ENCODE assay signal across 7 mouse cellular contexts in the genomic region with DNA sequence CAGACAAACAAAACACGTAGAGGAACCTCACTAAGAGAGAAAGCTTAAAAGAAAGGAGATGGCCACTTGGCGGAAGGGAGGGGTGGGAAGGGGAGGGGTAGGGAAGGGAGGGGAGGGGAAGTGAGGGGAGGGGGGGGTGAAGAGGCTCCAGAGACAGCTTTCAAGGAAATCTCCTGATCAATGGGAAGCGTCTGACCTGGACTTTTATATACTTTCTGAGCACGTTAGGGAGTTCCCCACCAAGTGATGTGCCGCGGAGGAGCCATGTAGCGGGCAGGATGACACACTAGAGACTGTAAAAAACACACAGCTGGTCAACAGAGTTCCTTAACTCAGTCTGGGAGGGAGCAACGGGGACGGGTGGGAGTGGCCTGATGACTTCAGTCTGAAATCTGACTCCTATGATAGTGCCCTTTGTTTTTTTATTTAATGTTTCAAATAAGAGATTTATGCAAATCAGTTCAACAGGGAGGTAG. TPM values are rescaled to one million over a fixed set of nuclear protein-coding genes. Genes with fewer than 3 reads are reported as not detected.
DNase-seq lines count a peak whose midpoint lies in the region; ATAC-seq and TF ChIP-seq lines count a peak whose summit lies in the region.

No protein-coding gene starts in this region.

- H3K9me3 ChIP-seq in embryonic facial prominence, embryonic 11.5 days (replicated peaks; ENCODE audit: control insufficient read depth, low read length), result no peaks in the 10 kb centered on the region
- H3K9me3 ChIP-seq in heart, postnatal 0 days (replicated peaks; ENCODE audit: control insufficient read depth, low read length), result no peaks in the 10 kb centered on the region
- H3K9me3 ChIP-seq in limb, embryonic 13.5 days, result no peaks in the 10 kb centered on the region
- no peaks in the 10 kb centered on the region for H3K9me3 ChIP-seq in midbrain, embryonic 15.5 days

- no peak overlapping the region for H3K27ac ChIP-seq in embryonic facial prominence, embryonic 11.5 days (replicated peaks; ENCODE audit: low read depth, low read length)
- H3K27ac ChIP-seq in heart, postnatal 0 days (ENCODE audit: low read depth), result peak overlapping the region; percentile 36
- no peak overlapping the region for H3K27ac ChIP-seq in limb, embryonic 13.5 days
- no peak overlapping the region for H3K27ac ChIP-seq in midbrain, embryonic 15.5 days

- TF ChIP-seq CTCF in heart, postnatal 0 days (IDR thresholded peaks at IDR 0.05; ENCODE audit: low read depth), result no peak

- H3K27me3 ChIP-seq in embryonic facial prominence, embryonic 11.5 days (ENCODE audit: control insufficient read depth, insufficient read depth, low read length), result no peaks in the 10 kb centered on the region
- no peaks in the 10 kb centered on the region for H3K27me3 ChIP-seq in heart, postnatal 0 days (ENCODE audit: control insufficient read depth, insufficient read depth, low read length)
- no peaks in the 10 kb centered on the region for H3K27me3 ChIP-seq in limb, embryonic 13.5 days
- H3K27me3 ChIP-seq in midbrain, embryonic 15.5 days (replicated peaks), result no peaks in the 10 kb centered on the region

- H3K9ac ChIP-seq in embryonic facial prominence, embryonic 11.5 days (replicated peaks; ENCODE audit: low read length), result no peak overlapping the region
- peak overlapping the region; percentile 24 for H3K9ac ChIP-seq in heart, postnatal 0 days (replicated peaks; ENCODE audit: low read depth, low read length)
- H3K9ac ChIP-seq in limb, embryonic 13.5 days, result no peak overlapping the region
- no peak overlapping the region for H3K9ac ChIP-seq in midbrain, embryonic 15.5 days

- H3K4me2 ChIP-seq in embryonic facial prominence, embryonic 11.5 days (ENCODE audit: low read depth, low read length), result peak overlapping the region; percentile 56
- H3K4me2 ChIP-seq in heart, postnatal 0 days (ENCODE audit: low read depth, low read length), result peak overlapping the region; percentile 51
- peak overlapping the region; percentile 67 for H3K4me2 ChIP-seq in limb, embryonic 13.5 days (replicated peaks)
- H3K4me2 ChIP-seq in midbrain, embryonic 15.5 days, result peak overlapping the region; percentile 38

- WGBS in embryonic facial prominence, embryonic 11.5 days, result 1% methylated on average over 7 of the region's 9 CpGs
- 3% methylated on average over 9 of the region's 9 CpGs for WGBS in heart, postnatal 0 days
- WGBS in limb, embryonic 13.5 days, result under 1% methylated on average over 9 of the region's 9 CpGs
- 3% methylated on average over 8 of the region's 9 CpGs for WGBS in midbrain, embryonic 15.5 days

- no peak; the same call in 1 of the 2 replicates for ATAC-seq in embryonic facial prominence, embryonic 11.5 days (replicated peaks; ENCODE audit: insufficient number of reproducible peaks, low FRiP score, low TSS enrichment, low read depth)
- ATAC-seq in heart, postnatal 0 days (ENCODE audit: insufficient read depth, low read depth), result 0 out of 2 replicates have a peak, but pooled peaks have one; percentile 31
- ATAC-seq in limb, embryonic 13.5 days (ENCODE audit: low FRiP score, low read depth), result no peak
- no peak for ATAC-seq in midbrain, embryonic 15.5 days (replicated peaks)

- H3K4me3 ChIP-seq in embryonic facial prominence, embryonic 11.5 days (ENCODE audit: low read depth, low read length), result peak overlapping the region; percentile 18
- H3K4me3 ChIP-seq in heart, postnatal 0 days (ENCODE audit: low read depth, low read length), result peak overlapping the region; percentile 34
- peak overlapping the region; percentile 37 for H3K4me3 ChIP-seq in limb, embryonic 13.5 days
- H3K4me3 ChIP-seq in midbrain, embryonic 15.5 days, result no peak overlapping the region

- no peak for TF ChIP-seq EP300 in heart, postnatal 0 days (IDR thresholded peaks at IDR 0.05; ENCODE audit: low read depth)

- no peaks in the 10 kb centered on the region for H3K36me3 ChIP-seq in embryonic facial prominence, embryonic 11.5 days (replicated peaks; ENCODE audit: control insufficient read depth, insufficient read depth, low read depth, low read length)
- H3K36me3 ChIP-seq in heart, postnatal 0 days (replicated peaks; ENCODE audit: control insufficient read depth, insufficient read depth, low read length), result no peaks in the 10 kb centered on the region
- H3K36me3 ChIP-seq in limb, embryonic 13.5 days, result no peaks in the 10 kb centered on the region
- no peaks in the 10 kb centered on the region for H3K36me3 ChIP-seq in midbrain, embryonic 15.5 days (replicated peaks)

- H3K4me1 ChIP-seq in embryonic facial prominence, embryonic 11.5 days (ENCODE audit: control insufficient read depth, insufficient read depth, low read length), result no peaks in the 10 kb centered on the region
- 0 out of 2 replicates have a peak, but pooled peaks cover 8% of the 10 kb centered on the region for H3K4me1 ChIP-seq in heart, postnatal 0 days (ENCODE audit: control insufficient read depth, insufficient read depth)
- H3K4me1 ChIP-seq in limb, embryonic 13.5 days, result peaks cover 11% of the 10 kb centered on the region
- no peaks in the 10 kb centered on the region; the same call in 1 of the 2 replicates for H3K4me1 ChIP-seq in midbrain, embryonic 15.5 days

- peak; percentile 73 for DNase-seq in NIH3T3 (ENCODE audit: low read depth)
- DNase-seq in embryonic facial prominence, embryonic 11.5 days (ENCODE audit: low spot score), result peak; percentile 69
- peak; percentile 26 for DNase-seq in heart, postnatal 0 days (ENCODE audit: low spot score)
- peak; percentile 14 for DNase-seq in thymus, postnatal 0 days (ENCODE audit: low spot score)
- DNase-seq in right cerebral cortex, postnatal 36 days (ENCODE audit: low spot score in 2 of 2), result no peak

RNA-seq across cellular contexts. Expression of a gene that starts 6.5 kb away (rescaled TPM):
- polyA plus RNA-seq in embryonic facial prominence, embryonic 11.5 days (2014; fragmentation: Nextera tagmentation; extraction: Ambion mirVana), result 12.4 and 12.7 TPM in 2 replicates
- total RNA-seq in heart, postnatal 0 days (2014; rRNA removed; ENCODE audit: low replicate concordance), result 80.6 and 85.7 TPM in 2 replicates
- polyA plus RNA-seq in heart, postnatal 0 days (2015; fragmentation: Nextera tagmentation; extraction: Ambion mirVana), result 12.5 and 15.0 TPM in 2 replicates
- 18.1 and 18.2 TPM in 2 replicates for polyA plus RNA-seq in limb, embryonic 13.5 days (2015; fragmentation: Nextera tagmentation; extraction: Ambion mirVana)
- polyA plus RNA-seq in midbrain, embryonic 15.5 days (2015; fragmentation: Nextera tagmentation; extraction: Ambion mirVana), result 10.9 and 11.4 TPM in 2 replicates
- polyA plus RNA-seq in thymus, postnatal 0 days (2015; fragmentation: Nextera tagmentation; extraction: Ambion mirVana), result 16.7 and 20.8 TPM in 2 replicates

RNA-seq across cellular contexts. Expression of a gene that starts 11.0 kb away (rescaled TPM):
- 355 and 368 TPM in 2 replicates for polyA plus RNA-seq in embryonic facial prominence, embryonic 11.5 days (2014; fragmentation: Nextera tagmentation; extraction: Ambion mirVana)
- 113 and 125 TPM in 2 replicates for total RNA-seq in heart, postnatal 0 days (2014; rRNA removed; ENCODE audit: low replicate concordance)
- 182 and 185 TPM in 2 replicates for polyA plus RNA-seq in heart, postnatal 0 days (2015; fragmentation: Nextera tagmentation; extraction: Ambion mirVana)
- polyA plus RNA-seq in limb, embryonic 13.5 days (2015; fragmentation: Nextera tagmentation; extraction: Ambion mirVana), result 355 and 358 TPM in 2 replicates
- 204 and 212 TPM in 2 replicates for polyA plus RNA-seq in midbrain, embryonic 15.5 days (2015; fragmentation: Nextera tagmentation; extraction: Ambion mirVana)
- 383 and 386 TPM in 2 replicates for polyA plus RNA-seq in thymus, postnatal 0 days (2015; fragmentation: Nextera tagmentation; extraction: Ambion mirVana)

RNA-seq across cellular contexts. Expression of a gene that starts 29.3 kb away (rescaled TPM):
- 5.2 and 6.4 TPM in 2 replicates for polyA plus RNA-seq in embryonic facial prominence, embryonic 11.5 days (2014; fragmentation: Nextera tagmentation; extraction: Ambion mirVana)
- 5.3 and 12.3 TPM in 2 replicates for total RNA-seq in heart, postnatal 0 days (2014; rRNA removed; ENCODE audit: low replicate concordance)
- polyA plus RNA-seq in heart, postnatal 0 days (2015; fragmentation: Nextera tagmentation; extraction: Ambion mirVana), result 1.4 and 1.9 TPM in 2 replicates
- polyA plus RNA-seq in limb, embryonic 13.5 days (2015; fragmentation: Nextera tagmentation; extraction: Ambion mirVana), result 6.7 and 7.5 TPM in 2 replicates
- polyA plus RNA-seq in midbrain, embryonic 15.5 days (2015; fragmentation: Nextera tagmentation; extraction: Ambion mirVana), result 7.0 and 7.1 TPM in 2 replicates
- 1.1 and 1.6 TPM in 2 replicates for polyA plus RNA-seq in thymus, postnatal 0 days (2015; fragmentation: Nextera tagmentation; extraction: Ambion mirVana)

Comparison
In these comparisons a context has a peak if more than half of its experiments do, and no peak if none do; other contexts are left out.
1. DNase-seq: peak in NIH3T3 (single experiment), embryonic facial prominence, embryonic 11.5 days (single experiment), heart, postnatal 0 days (single experiment) and thymus, postnatal 0 days (single experiment); none in right cerebral cortex, postnatal 36 days (0 of 2).
2. Peak in every context shown above with its lines, with median percentiles within 50 percentile points of each other: H3K4me2 ChIP-seq.